Mouse (Mus musculus): ENCODE data around the gene Rab5c. TPM values are rescaled to one million over a fixed set of nuclear protein-coding genes. Genes with fewer than 3 reads are reported as not detected.

Gene Rab5c
- polyA plus RNA-seq, 1 experiment from 2014 or later = 41.1 TPM

GRCm38 (mm10) chr11:100758707-100759610 is 20.9 kb upstream of the Rab5c start:
- Histone ChIP-seq H3K9ac (ENCODE audit: low read depth, low read length) (no peak overlapping the region), H3K4me3 (ENCODE audit: low read depth, low read length) (peak overlapping the region; percentile 33), H3K9me3 (replicated peaks; ENCODE audit: control insufficient read depth, low read length) (no peaks in the 10 kb centered on the region), H3K36me3 (ENCODE audit: control insufficient read depth, insufficient read depth, low read length) (no peaks in the 10 kb centered on the region), H3K27me3 (ENCODE audit: control insufficient read depth, insufficient read depth, low read length) (peaks cover 62% of the 10 kb centered on the region), H3K4me1 (ENCODE audit: control insufficient read depth, insufficient read depth, low read length) (peaks cover 8% of the 10 kb centered on the region), H3K4me2 (peak overlapping the region; percentile 61), H3K27ac (ENCODE audit: low read depth, low read length) (no peak overlapping the region)
- WGBS (ENCODE audit: insufficient replicate concordance) = 2% methylated on average over 34 of the region's 35 CpGs
- ATAC-seq (replicated peaks; ENCODE audit: insufficient number of reproducible peaks, low FRiP score, low TSS enrichment) = 0 out of 2 replicates have a peak, but pooled peaks have one; percentile 18

GRCm38 (mm10) chr11:100757566-100757965 is 19.6 kb upstream of the Rab5c start:
- no peak overlapping the region for H3K27ac ChIP-seq (ENCODE audit: low read depth, low read length)
- ATAC-seq (replicated peaks; ENCODE audit: insufficient number of reproducible peaks, low FRiP score, low TSS enrichment) = no peak
- no peaks in the 10 kb centered on the region for H3K36me3 ChIP-seq (ENCODE audit: control insufficient read depth, insufficient read depth, low read length)
- H3K27me3 ChIP-seq (ENCODE audit: control insufficient read depth, insufficient read depth, low read length) = peaks cover 58% of the 10 kb centered on the region
- H3K4me1 ChIP-seq (ENCODE audit: control insufficient read depth, insufficient read depth, low read length) = peaks cover 8% of the 10 kb centered on the region
- H3K9me3 ChIP-seq (replicated peaks; ENCODE audit: control insufficient read depth, low read length) = no peaks in the 10 kb centered on the region
- no peak overlapping the region for H3K4me2 ChIP-seq
- no peak overlapping the region for H3K9ac ChIP-seq (ENCODE audit: low read depth, low read length)
- WGBS (ENCODE audit: insufficient replicate concordance) = 79% methylated on average over 12 of the region's 12 CpGs
- H3K4me3 ChIP-seq (ENCODE audit: low read depth, low read length) = no peak overlapping the region

GRCm38 (mm10) chr11:100756476-100756875 is 18.5 kb upstream of the Rab5c start:
- WGBS (ENCODE audit: insufficient replicate concordance) = 54% methylated on average over 6 of the region's 6 CpGs
- ATAC-seq (replicated peaks; ENCODE audit: insufficient number of reproducible peaks, low FRiP score, low TSS enrichment) = no peak
- Histone ChIP-seq H3K27me3 (ENCODE audit: control insufficient read depth, insufficient read depth, low read length) (peaks cover 58% of the 10 kb centered on the region), H3K36me3 (ENCODE audit: control insufficient read depth, insufficient read depth, low read length) (no peaks in the 10 kb centered on the region), H3K4me3 (ENCODE audit: low read depth, low read length) (no peak overlapping the region), H3K4me2 (no peak overlapping the region), H3K9ac (ENCODE audit: low read depth, low read length) (no peak overlapping the region), H3K27ac (ENCODE audit: low read depth, low read length) (no peak overlapping the region), H3K4me1 (ENCODE audit: control insufficient read depth, insufficient read depth, low read length) (peaks cover 8% of the 10 kb centered on the region), H3K9me3 (replicated peaks; ENCODE audit: control insufficient read depth, low read length) (no peaks in the 10 kb centered on the region)

GRCm38 (mm10) chr11:100754693-100755057 is 16.7 kb upstream of the Rab5c start:
- H3K9me3 ChIP-seq (replicated peaks; ENCODE audit: control insufficient read depth, low read length) = no peaks in the 10 kb centered on the region
- no peak overlapping the region for H3K4me2 ChIP-seq
- H3K27me3 ChIP-seq (ENCODE audit: control insufficient read depth, insufficient read depth, low read length) = peaks cover 53% of the 10 kb centered on the region
- WGBS (ENCODE audit: insufficient replicate concordance) = 85% methylated on average over 3 of the region's 3 CpGs
- peaks cover 5% of the 10 kb centered on the region for H3K4me1 ChIP-seq (ENCODE audit: control insufficient read depth, insufficient read depth, low read length)
- no peak for ATAC-seq (replicated peaks; ENCODE audit: insufficient number of reproducible peaks, low FRiP score, low TSS enrichment)
- H3K4me3 ChIP-seq (ENCODE audit: low read depth, low read length) = no peak overlapping the region
- no peak overlapping the region for H3K9ac ChIP-seq (ENCODE audit: low read depth, low read length)
- H3K36me3 ChIP-seq (ENCODE audit: control insufficient read depth, insufficient read depth, low read length) = no peaks in the 10 kb centered on the region
- no peak overlapping the region for H3K27ac ChIP-seq (ENCODE audit: low read depth, low read length)

GRCm38 (mm10) chr11:100754021-100754692 is 16.1 kb upstream of the Rab5c start:
- 74% methylated on average over 12 of the region's 12 CpGs for WGBS (ENCODE audit: insufficient replicate concordance)
- Histone ChIP-seq H3K27me3 (ENCODE audit: control insufficient read depth, insufficient read depth, low read length) (peaks cover 53% of the 10 kb centered on the region), H3K27ac (ENCODE audit: low read depth, low read length) (no peak overlapping the region), H3K9ac (ENCODE audit: low read depth, low read length) (no peak overlapping the region), H3K9me3 (replicated peaks; ENCODE audit: control insufficient read depth, low read length) (no peaks in the 10 kb centered on the region), H3K4me2 (no peak overlapping the region), H3K4me1 (ENCODE audit: control insufficient read depth, insufficient read depth, low read length) (no peaks in the 10 kb centered on the region; the same call in 1 of the 2 replicates), H3K4me3 (ENCODE audit: low read depth, low read length) (no peak overlapping the region), H3K36me3 (ENCODE audit: control insufficient read depth, insufficient read depth, low read length) (no peaks in the 10 kb centered on the region)
- ATAC-seq (replicated peaks; ENCODE audit: insufficient number of reproducible peaks, low FRiP score, low TSS enrichment) = no peak

GRCm38 (mm10) chr11:100752294-100752693 is 14.3 kb upstream of the Rab5c start:
- H3K9ac ChIP-seq (ENCODE audit: low read depth, low read length) = no peak overlapping the region
- no peak overlapping the region for H3K4me3 ChIP-seq (ENCODE audit: low read depth, low read length)
- no peak for ATAC-seq (replicated peaks; ENCODE audit: insufficient number of reproducible peaks, low FRiP score, low TSS enrichment)
- H3K27ac ChIP-seq (ENCODE audit: low read depth, low read length) = no peak overlapping the region
- H3K4me2 ChIP-seq = no peak overlapping the region
- no peaks in the 10 kb centered on the region for H3K9me3 ChIP-seq (replicated peaks; ENCODE audit: control insufficient read depth, low read length)
- H3K36me3 ChIP-seq (ENCODE audit: control insufficient read depth, insufficient read depth, low read length) = no peaks in the 10 kb centered on the region
- peaks cover 56% of the 10 kb centered on the region for H3K27me3 ChIP-seq (ENCODE audit: control insufficient read depth, insufficient read depth, low read length)
- 27% methylated on average over 10 of the region's 10 CpGs for WGBS (ENCODE audit: insufficient replicate concordance)
- H3K4me1 ChIP-seq (ENCODE audit: control insufficient read depth, insufficient read depth, low read length) = no peaks in the 10 kb centered on the region

GRCm38 (mm10) chr11:100750127-100750526 is 12.1 kb upstream of the Rab5c start:
- Histone ChIP-seq H3K4me2 (no peak overlapping the region), H3K9me3 (replicated peaks; ENCODE audit: control insufficient read depth, low read length) (no peaks in the 10 kb centered on the region), H3K36me3 (ENCODE audit: control insufficient read depth, insufficient read depth, low read length) (no peaks in the 10 kb centered on the region), H3K4me3 (ENCODE audit: low read depth, low read length) (no peak overlapping the region), H3K4me1 (ENCODE audit: control insufficient read depth, insufficient read depth, low read length) (no peaks in the 10 kb centered on the region), H3K27ac (ENCODE audit: low read depth, low read length) (no peak overlapping the region), H3K9ac (ENCODE audit: low read depth, low read length) (no peak overlapping the region), H3K27me3 (ENCODE audit: control insufficient read depth, insufficient read depth, low read length) (peaks cover 63% of the 10 kb centered on the region)
- ATAC-seq (replicated peaks; ENCODE audit: insufficient number of reproducible peaks, low FRiP score, low TSS enrichment) = no peak
- 78% methylated on average over 16 of the region's 16 CpGs for WGBS (ENCODE audit: insufficient replicate concordance)

GRCm38 (mm10) chr11:100749469-100749868 is 11.5 kb upstream of the Rab5c start:
- Histone ChIP-seq H3K9me3 (replicated peaks; ENCODE audit: control insufficient read depth, low read length) (no peaks in the 10 kb centered on the region), H3K27me3 (ENCODE audit: control insufficient read depth, insufficient read depth, low read length) (peaks cover 60% of the 10 kb centered on the region), H3K9ac (ENCODE audit: low read depth, low read length) (no peak overlapping the region), H3K36me3 (ENCODE audit: control insufficient read depth, insufficient read depth, low read length) (no peaks in the 10 kb centered on the region), H3K4me2 (no peak overlapping the region), H3K4me1 (ENCODE audit: control insufficient read depth, insufficient read depth, low read length) (no peaks in the 10 kb centered on the region), H3K27ac (ENCODE audit: low read depth, low read length) (no peak overlapping the region), H3K4me3 (ENCODE audit: low read depth, low read length) (no peak overlapping the region)
- WGBS (ENCODE audit: insufficient replicate concordance) = 31% methylated on average over 25 of the region's 25 CpGs
- ATAC-seq (replicated peaks; ENCODE audit: insufficient number of reproducible peaks, low FRiP score, low TSS enrichment) = no peak

Measured in heart, embryonic 11.5 days (tissue).